Mouse (Mus musculus) forebrain, embryonic 11.5 days (tissue): ENCODE results near the gene Tex14. TPM values are rescaled to one million over a fixed set of nuclear protein-coding genes. Genes with fewer than 3 reads are reported as not detected.

ENCODE experiments used
- ATAC-seq: fragments of 200-750 bp; cut with Nextera tagmentation; replicated peaks from 2 replicates; pipeline ENCODE4 v1.8.0; 2017; ENCODE audit warnings: moderate TSS enrichment; ENCODE audit not compliant: low FRiP score
- DNase-seq: peaks from one replicate; pipeline ENCODE4 v3.0.0-alpha.2; 2017; ENCODE audit warnings: low spot score
- H3K27ac ChIP-seq: fragments of 300-500 bp; sonication (generic); 2 replicates; pipeline ENCODE4 v1.5.1; 2014; ENCODE audit warnings: low read depth, low read length
- H3K27me3 ChIP-seq: fragments of 300-500 bp; sonication (generic); 2 replicates; pipeline ENCODE4 v1.6.1; 2014; ENCODE audit warnings: mild to moderate bottlenecking, low read length, mixed read lengths; ENCODE audit not compliant: control insufficient read depth, insufficient read depth
- H3K36me3 ChIP-seq: fragments of 300-500 bp; sonication (generic); 2 replicates; pipeline ENCODE4 v1.6.1; 2014; ENCODE audit warnings: mild to moderate bottlenecking, low read length, moderate library complexity, mixed read lengths; ENCODE audit not compliant: control insufficient read depth, insufficient read depth
- H3K4me1 ChIP-seq: fragments of 300-500 bp; sonication (generic); replicated peaks from 2 replicates; pipeline ENCODE4 v1.6.1; 2014; ENCODE audit warnings: low read length, mixed read lengths; ENCODE audit not compliant: control insufficient read depth, insufficient read depth
- H3K4me2 ChIP-seq: fragments of 300-500 bp; sonication (generic); 2 replicates; pipeline ENCODE4 v1.6.1; 2014; ENCODE audit warnings: low read depth, mild to moderate bottlenecking, low read length, moderate library complexity, mixed read lengths; ENCODE audit not compliant: severe bottlenecking
- H3K4me3 ChIP-seq: fragments of 300-500 bp; sonication (generic); 2 replicates; pipeline ENCODE4 v1.5.1; 2014; ENCODE audit warnings: low read depth, low read length
- H3K9ac ChIP-seq: fragments of 300-500 bp; sonication (generic); 2 replicates; pipeline ENCODE4 v1.6.1; 2014; ENCODE audit warnings: low read length
- H3K9me3 ChIP-seq: fragments of 300-500 bp; sonication (generic); 2 replicates; pipeline ENCODE4 v1.6.1; 2016; ENCODE audit warnings: low read length, mixed read lengths; ENCODE audit not compliant: control insufficient read depth
- WGBS: fragments of 180-500 bp; shearing (Covaris S2); extraction: QIAGEN DNeasy Blood & Tissue Kit; methylation state at CpG from one replicate; pipeline ENCODE4 v1.1.7; 2014; 5-methylcytosine and 5-hydroxymethylcytosine counted together
- polyA plus RNA-seq: library from polyadenylated mRNA; unstranded; fragments of >200 nt; fragmentation: Nextera tagmentation; extraction: Ambion mirVana; gene quantifications from 2 replicates; pipeline ENCODE4 v1.2.1, GENCODE M21; 2014

Tex14 gene
- polyA plus RNA-seq, 1 experiment from 2014 or later: 0.33 TPM

GRCm38 (mm10) chr11:87599395-87600089 lies 194.7 kb downstream of the Tex14 start:
- ATAC-seq (no peak), DNase-seq (no peak)
- Histone ChIP-seq H3K4me2 (no peak overlapping the region), H3K4me3 (no peak overlapping the region), H3K36me3 (peaks cover 24% of the 10 kb centered on the region), H3K9me3 (no peaks in the 10 kb centered on the region), H3K4me1 (peaks cover 7% of the 10 kb centered on the region; the same call in 1 of the 2 replicates), H3K27ac (no peak overlapping the region), H3K9ac (no peak overlapping the region), H3K27me3 (no peaks in the 10 kb centered on the region)
- 88% methylated on average over 13 of the region's 13 CpGs for WGBS

GRCm38 (mm10) chr11:87600322-87600853 lies 195.5 kb downstream of the Tex14 start:
- DNase-seq (peak; percentile 42), ATAC-seq (no peak)
- H3K4me1 ChIP-seq: 0 out of 2 replicates have a peak, but pooled peaks cover 7% of the 10 kb centered on the region
- H3K9ac ChIP-seq: no peak overlapping the region
- WGBS: 94% methylated on average over 10 of the region's 10 CpGs
- H3K27ac ChIP-seq: no peak overlapping the region
- H3K4me3 ChIP-seq: no peak overlapping the region
- no peaks in the 10 kb centered on the region for H3K9me3 ChIP-seq
- H3K27me3 ChIP-seq: no peaks in the 10 kb centered on the region
- peaks cover 32% of the 10 kb centered on the region for H3K36me3 ChIP-seq
- no peak overlapping the region for H3K4me2 ChIP-seq

- no peak overlapping the region for H3K27ac ChIP-seq
- no peaks in the 10 kb centered on the region for H3K9me3 ChIP-seq
- 93% methylated on average over 9 of the region's 9 CpGs for WGBS
- H3K4me3 ChIP-seq: no peak overlapping the region
- no peak overlapping the region for H3K4me2 ChIP-seq
- DNase-seq (no peak), ATAC-seq (no peak)
- no peak overlapping the region for H3K9ac ChIP-seq
- no peaks in the 10 kb centered on the region for H3K27me3 ChIP-seq
- H3K4me1 ChIP-seq: no peaks in the 10 kb centered on the region
- peaks cover 34% of the 10 kb centered on the region for H3K36me3 ChIP-seq
Measured at GRCm38 (mm10) chr11:87602234-87602633, 197.4 kb downstream of the Tex14 start.

- Histone ChIP-seq H3K27me3 (no peaks in the 10 kb centered on the region), H3K4me1 (no peaks in the 10 kb centered on the region), H3K4me2 (no peak overlapping the region), H3K9ac (no peak overlapping the region), H3K36me3 (peaks cover 29% of the 10 kb centered on the region; the same call in 1 of the 2 replicates), H3K4me3 (no peak overlapping the region), H3K9me3 (no peaks in the 10 kb centered on the region), H3K27ac (no peak overlapping the region)
- ATAC-seq: no peak
- WGBS: 96% methylated on average over 2 of the region's 2 CpGs
- DNase-seq: no peak
Measured at GRCm38 (mm10) chr11:87603571-87603970, 198.7 kb downstream of the Tex14 start.

Other genes with a start within 250 kb of the Tex14 start
- gene Ppm1e, start 46.0 kb upstream of the Tex14 start, polyA plus RNA-seq: 13.4 TPM in 2 replicates
- 12.8 and 14.6 TPM in 2 replicates for gene Rad51c, start 111 bp upstream of the Tex14 start, polyA plus RNA-seq
- not detected in 2 replicates for gene Gm11492, start 161.6 kb downstream of the Tex14 start, polyA plus RNA-seq
- 8.0 and 8.8 TPM in 2 replicates for gene Sept4, start 163.8 kb downstream of the Tex14 start, polyA plus RNA-seq
- 72.2 and 75.6 TPM in 2 replicates for gene Mtmr4, start 187.1 kb downstream of the Tex14 start, polyA plus RNA-seq
- 0.37 and 0.52 TPM in 2 replicates for gene Hsf5, start 212.1 kb downstream of the Tex14 start, polyA plus RNA-seq